Mouse (Mus musculus): ENCODE measurements around the gene Hist1h2bq.
"Not testable (repeated sequence)": the region's sequence is repeated elsewhere in the genome, so short reads cannot be mapped to it uniquely, and the experiment has no call there.

Gene Hist1h2bq

GRCm38 (mm10) chr13:21810073-21810472 lies at the start of gene Hist1h2bq, which contains the start of gene Hist1h2ao:
Gene Hist1h2bq (minus strand): TSS chr13:21810197.
Gene Hist1h2ao (plus strand): TSS chr13:21810465.
- DNase-seq: not testable (repeated sequence)

- no peak for DNase-seq
These were observed 45.7 kb upstream of the Hist1h2bq start for GRCm38 (mm10) chr13:21855698-21856162.

DNA sequence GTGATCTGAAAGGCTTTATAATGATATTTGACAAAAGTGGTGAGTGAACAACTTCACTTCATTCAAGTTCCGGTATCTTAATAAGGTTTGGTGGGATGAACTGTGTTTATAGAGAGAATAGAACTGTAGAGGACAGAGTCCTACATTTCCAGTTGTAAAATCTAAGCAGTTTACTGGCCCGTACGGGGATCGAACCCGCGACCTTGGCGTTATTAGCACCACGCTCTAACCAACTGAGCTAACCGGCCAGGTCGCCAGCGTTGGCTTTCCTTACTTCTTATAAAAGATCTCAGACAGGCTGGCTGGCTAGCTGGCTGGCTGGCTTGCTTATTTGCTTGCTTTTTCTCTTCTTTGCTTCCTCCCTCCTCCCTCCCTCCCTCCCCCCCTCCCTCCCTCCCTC lies 45.1 kb upstream of the Hist1h2bq start:
- DNase-seq: peak; percentile 58

DNA sequence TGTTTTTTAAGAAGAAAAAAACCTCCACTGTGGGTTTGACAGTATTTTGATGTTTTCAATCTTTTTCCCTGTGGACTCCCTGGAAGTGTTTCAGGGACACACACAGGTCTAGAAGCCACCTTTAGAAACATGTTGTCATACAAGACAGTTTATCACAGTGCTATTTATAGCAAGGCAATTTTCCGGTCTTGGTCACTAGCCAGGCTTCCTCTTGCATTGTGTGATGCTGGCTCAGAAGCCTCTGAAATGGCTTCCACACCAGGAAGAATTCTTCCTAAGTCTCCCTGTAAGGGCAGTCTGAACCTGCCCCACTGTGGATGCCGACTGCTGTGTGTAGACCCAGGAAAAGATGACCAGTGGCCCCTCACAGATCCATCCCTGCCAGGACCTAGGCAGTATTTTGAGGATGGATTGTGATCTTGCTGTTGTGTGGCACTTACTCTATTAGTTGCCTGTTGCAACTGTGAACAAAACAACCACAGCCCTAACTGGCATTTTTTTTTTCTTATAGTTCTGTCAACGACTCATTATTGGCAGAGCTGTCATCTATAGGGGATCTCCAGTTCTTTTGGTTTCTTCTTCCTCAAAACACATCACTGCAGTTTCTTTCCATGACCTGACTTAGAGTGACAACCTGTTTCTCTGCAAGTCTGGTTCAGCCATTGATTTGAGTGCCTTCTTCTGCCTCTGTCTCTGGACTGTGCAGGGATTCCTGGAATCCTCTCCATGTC lies 42.4 kb upstream of the Hist1h2bq start:
- no peak for DNase-seq

GRCm38 (mm10) chr13:21850696-21851095 lies 40.7 kb upstream of the Hist1h2bq start:
- not testable (repeated sequence) for DNase-seq

- DNase-seq: no peak
These were observed 37.9 kb upstream of the Hist1h2bq start for GRCm38 (mm10) chr13:21847883-21848282.

DNA sequence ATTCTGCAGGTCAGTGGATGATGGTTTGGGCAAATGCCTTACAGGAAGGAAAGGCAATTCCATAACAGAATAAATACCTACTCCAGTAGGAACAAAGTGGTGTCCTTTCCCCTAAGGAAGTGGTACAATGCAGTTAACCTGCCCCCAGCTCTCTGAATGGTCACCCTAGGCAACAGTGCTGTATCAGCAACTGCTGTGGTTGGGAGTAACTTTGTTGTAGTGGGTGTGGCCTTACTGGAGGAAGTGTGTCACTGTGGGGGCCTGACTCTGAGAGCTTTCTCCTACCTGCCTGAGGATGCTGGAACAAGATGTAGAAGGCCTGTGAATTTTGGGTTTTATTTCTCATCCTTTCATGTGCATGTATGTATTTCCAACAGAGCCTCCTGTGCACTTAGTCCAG lies 36.4 kb upstream of the Hist1h2bq start:
- not testable (repeated sequence) for DNase-seq

DNA sequence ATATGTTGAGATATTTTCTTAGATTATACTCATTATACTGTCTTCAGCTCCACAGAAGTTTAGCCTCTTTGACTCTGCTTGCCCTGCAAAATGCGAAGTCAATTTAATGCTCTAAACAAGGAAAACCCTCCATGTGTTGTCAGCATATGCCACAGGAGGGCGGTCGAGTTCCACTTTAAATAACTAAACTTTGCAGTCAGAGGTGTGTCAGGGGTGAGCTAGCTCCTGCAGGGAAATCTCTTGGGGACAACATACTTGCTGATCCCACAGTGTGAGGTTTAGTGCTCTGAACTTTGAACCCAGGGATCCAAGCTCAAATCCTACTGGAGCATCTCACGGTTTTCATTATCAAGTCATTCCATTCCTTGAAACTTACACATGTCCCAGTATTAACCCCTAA lies 30.5 kb upstream of the Hist1h2bq start:
- DNase-seq: not testable (repeated sequence)

GRCm38 (mm10) chr13:21833461-21833860 lies 23.5 kb upstream of the Hist1h2bq start, which contains the start of the genes Hist1h2ap and Hist1h2br:
Gene Hist1h2ap (minus strand): TSS chr13:21833507.
Gene Hist1h2br (plus strand): TSS chr13:21833743.
- not testable (repeated sequence) for DNase-seq

GRCm38 (mm10) chr13:21831418-21832394 lies 21.7 kb upstream of the Hist1h2bq start, which contains the start of gene Hist1h4n:
Gene Hist1h4n (minus strand): TSS chr13:21832196.
- peak; percentile 3 for DNase-seq

DNA sequence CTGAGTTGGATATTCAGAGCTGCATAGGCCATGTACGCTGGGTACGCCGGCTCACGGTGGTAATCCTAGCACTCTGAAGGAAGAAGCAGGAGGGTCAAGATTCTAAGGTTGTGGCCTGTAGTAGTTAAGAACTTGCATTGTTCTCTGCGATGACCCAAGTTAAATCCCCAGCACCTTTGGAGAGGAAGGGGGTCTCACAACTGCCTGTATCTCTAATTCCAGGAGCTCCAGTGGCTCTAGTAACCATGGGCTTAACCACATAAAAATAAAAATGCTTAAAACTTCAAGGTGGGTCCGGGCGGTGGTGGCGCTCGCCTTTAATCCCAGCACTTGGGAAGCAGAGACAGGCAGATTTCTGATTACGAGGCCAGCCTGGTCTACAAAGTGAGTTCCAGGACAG lies 20.3 kb upstream of the Hist1h2bq start:
- DNase-seq: no peak

DNA sequence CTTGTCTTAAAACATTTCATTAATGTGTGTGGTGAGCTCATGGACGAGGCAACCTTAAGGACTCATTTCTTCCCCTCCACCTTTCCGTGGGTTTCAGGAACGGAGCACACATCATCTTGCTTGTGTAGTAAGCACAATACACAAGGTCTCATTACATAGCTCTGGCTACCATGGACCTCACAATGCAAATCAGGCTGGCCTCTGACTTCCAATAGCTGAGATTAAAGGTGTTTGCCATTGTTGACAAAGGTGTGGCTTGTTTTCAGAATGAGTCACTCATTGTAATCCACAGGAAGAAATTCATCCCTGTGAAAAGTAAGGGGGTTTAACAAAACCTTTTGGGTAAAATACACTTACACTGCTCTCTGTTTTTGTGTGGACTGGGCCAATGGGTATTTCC lies 18.5 kb upstream of the Hist1h2bq start:
- no peak for DNase-seq

DNA sequence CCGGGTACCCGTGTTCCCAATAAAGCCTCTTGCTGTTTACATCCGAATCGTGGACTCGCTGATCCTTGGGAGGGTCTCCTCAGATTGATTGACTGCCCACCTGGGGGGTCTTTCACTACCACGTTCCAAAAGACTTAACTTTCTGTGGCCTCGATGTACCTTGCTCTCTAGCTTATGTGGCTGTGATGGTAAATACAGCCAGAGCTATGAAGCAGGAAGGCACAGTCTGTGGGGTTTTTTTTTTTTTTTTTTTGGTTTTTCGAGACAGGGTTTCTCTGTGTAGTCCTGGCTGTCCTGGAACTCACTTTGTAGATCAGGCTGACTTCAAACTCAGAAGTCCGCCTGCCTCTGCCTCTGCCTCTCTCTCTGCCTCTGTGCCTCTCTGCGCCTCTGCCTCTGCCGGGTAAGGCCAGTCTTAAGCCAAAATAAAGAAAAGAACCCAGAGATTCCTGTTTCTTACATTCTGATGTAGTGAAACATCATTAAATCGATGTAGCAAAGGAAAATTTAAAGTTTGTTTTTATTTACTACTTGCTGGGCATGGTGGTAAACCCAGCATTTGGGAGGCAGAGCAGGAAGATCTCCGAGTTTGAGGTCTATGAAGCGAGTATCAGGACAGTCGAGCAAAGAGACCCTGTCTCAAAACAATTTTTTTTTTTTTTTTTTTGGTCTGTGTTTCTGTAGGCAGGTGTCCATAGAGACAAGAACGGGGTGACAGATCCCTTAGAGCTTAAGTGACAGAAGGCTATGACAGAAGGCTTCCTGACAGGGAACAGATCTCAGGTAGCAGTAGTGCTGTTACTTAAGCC lies 10.3 kb upstream of the Hist1h2bq start:
- DNase-seq: not testable (repeated sequence)

- DNase-seq: not testable (repeated sequence)
These were observed 2.1 kb upstream of the Hist1h2bq start for GRCm38 (mm10) chr13:21812092-21812491.

DNA sequence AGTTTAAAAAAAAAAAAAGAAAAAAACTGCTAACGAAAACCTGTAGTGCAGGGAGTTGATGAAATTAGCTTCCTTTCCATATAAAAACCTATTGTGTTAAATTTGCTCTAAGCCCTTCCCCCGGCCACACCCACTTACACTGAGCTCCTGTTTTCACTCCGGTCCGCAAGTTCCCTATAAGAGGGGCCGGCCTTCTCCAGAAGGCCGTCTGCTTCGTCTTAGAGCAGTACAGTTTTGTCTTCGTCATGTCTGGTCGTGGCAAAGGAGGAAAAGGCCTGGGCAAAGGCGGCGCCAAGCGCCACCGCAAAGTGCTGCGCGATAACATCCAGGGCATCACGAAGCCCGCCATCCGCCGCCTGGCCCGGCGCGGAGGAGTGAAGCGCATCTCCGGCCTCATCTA lies 1.5 kb upstream of the Hist1h2bq start, which contains the start of gene Hist1h4m:
Gene Hist1h4m (plus strand): TSS at position 208 of the 400 bp plus-strand sequence.
- DNase-seq: peak; percentile 6

GRCm38 (mm10) chr13:21811074-21811473 lies 1.1 kb upstream of the Hist1h2bq start:
- DNase-seq: not testable (repeated sequence)

GRCm38 (mm10) chr13:21803058-21803457 lies 6.9 kb downstream of the Hist1h2bq start:
- DNase-seq: not testable (repeated sequence)

DNA sequence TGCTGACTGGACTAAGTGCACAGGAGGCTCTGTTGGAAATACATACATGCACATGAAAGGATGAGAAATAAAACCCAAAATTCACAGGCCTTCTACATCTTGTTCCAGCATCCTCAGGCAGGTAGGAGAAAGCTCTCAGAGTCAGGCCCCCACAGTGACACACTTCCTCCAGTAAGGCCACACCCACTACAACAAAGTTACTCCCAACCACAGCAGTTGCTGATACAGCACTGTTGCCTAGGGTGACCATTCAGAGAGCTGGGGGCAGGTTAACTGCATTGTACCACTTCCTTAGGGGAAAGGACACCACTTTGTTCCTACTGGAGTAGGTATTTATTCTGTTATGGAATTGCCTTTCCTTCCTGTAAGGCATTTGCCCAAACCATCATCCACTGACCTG lies 12.8 kb downstream of the Hist1h2bq start:
- DNase-seq: not testable (repeated sequence)

DNA sequence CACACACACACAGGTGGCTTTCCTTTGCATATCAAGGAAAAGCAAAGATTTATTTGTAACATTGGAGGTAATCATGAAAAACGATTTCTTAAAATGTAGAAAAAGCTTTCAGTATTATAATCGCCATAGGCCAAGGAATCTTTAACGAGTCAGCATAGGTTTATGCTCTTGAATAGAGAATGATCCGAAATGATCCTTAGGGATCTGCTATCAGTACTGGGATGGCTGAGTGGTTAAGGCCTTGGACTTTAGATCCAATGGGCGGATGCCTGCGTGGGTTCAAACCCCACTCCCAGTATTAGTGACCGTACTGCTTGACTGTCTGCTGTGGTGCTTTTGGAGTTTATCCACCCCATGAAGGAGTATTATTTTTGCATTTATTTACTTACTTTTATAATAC lies 14.4 kb downstream of the Hist1h2bq start:
- DNase-seq: no peak

DNA sequence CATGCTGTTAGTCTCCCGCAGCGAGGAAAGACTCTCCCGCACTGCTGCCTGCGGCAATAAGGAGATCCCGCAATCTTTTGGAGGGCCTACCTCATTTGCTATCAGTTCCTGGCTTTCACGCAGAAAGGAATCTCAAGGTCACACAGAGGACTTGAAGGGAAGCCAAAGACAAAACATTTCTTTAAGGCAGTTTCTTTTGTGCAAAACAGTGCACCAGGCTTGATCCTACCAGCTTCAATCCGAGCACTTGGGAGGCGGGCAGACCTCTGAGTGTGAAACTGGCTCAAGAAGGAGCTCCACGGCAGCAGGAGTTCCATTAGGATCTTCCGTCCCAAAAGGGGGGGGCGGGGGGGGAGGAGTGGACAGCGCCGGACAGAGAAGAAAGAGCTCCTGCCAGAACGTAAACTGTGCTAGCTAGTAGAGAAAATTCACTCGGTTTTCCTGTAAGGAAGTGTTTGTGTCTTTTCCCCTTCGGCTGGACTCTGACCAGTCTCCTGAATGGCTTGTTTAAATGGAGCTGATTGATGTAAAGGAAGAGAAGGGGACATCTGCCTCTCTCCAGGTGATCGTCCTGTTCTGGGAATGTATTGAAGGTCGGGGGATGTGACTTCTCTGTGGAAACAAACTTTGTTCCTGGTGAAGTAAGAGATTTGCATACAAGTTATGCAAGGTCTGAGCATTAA lies 19.3 kb downstream of the Hist1h2bq start:
- DNase-seq: no peak

DNA sequence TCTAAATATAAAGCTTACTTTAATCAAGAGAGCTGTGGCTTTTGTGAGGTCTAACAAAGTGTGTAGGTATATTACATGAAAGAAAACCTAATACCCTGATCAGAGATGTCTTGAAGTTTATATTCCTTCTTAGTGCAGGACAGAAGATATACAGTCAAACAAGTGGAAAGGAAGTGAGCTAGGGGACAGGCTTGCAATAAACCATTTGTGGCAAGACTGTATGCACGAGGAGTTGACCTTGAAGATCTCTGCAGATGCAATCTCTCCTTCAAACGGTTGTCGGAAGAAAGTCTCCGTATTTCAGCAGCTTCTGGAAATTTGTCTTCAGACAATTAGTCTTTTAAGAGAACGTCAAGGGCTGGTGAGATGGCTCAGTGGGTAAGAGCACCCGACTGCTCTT lies 20.1 kb downstream of the Hist1h2bq start:
- DNase-seq: no peak

Measured in kidney, adult 11 months (tissue).